Mouse (Mus musculus) kidney, adult 18-20 months (tissue): ENCODE results near the gene Vmn2r94.

Experiments
- DNase-seq: peaks from one replicate; pipeline ENCODE4 v3.0.0; 2021

The Vmn2r94 gene

DNA sequence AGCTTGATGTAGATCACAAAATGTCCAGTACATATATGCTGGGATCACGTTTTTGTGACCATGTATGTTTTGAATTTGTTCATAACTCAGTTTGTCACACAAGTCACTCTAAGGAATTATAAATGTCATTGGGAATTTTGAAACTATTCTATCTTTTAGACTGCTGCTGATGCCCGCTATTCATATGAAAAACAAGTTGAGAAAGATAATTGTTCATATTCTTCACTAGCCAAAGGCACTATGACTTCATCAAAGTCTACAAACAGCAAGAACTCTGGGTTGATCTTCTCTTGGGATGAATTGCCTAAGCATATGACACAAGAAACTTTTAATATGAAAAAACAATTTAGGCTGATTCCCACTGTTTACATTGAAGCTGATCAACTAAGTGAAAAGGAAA, at the start of gene Vmn2r94:
TSS of gene Vmn2r94 (minus strand) at position 101 of the 400 bp plus-strand sequence.
- no peak for DNase-seq

DNA sequence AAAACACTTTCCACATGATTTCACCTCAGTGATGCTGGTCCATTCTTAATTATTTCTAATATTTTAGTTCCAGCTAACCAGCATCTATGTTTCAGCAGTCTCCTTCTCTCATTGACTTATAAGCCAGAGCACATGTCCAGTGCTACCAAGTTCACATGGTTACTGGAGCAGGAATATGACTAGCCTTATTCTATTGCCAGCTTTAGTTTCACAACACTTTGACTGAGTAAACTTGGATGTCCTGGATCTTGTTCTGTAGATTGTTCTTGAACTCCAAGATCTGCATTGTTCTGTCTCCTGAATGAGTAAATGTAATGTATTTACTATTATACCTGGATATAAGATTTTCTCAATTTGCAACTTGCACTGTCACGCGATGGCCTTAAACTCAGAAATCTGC, 45.5 kb upstream of the Vmn2r94 start:
- DNase-seq = no peak

DNA sequence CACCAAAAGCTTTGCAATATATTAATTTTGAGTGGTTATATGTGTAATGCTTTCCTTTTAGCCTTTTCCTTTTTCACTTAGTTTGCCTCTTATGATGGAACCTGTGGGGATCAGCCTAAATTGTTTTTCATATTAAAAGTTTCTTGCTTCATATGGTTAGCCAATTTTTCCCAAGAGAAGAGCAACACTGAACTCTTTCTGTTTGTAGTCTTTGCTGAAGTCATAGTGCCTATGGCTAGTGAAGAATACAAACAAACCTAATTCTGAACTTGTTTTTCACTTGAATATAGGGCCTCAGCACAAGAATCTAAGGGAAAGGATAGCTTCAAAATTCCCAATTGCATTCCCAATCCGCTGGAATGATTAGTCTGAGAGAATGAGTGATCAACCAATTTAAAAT, 20.2 kb upstream of the Vmn2r94 start, which contains the start of gene Vmn2r93:
TSS of gene Vmn2r93 (plus strand) at position 301 of the 400 bp plus-strand sequence.
- DNase-seq = no peak

DNA sequence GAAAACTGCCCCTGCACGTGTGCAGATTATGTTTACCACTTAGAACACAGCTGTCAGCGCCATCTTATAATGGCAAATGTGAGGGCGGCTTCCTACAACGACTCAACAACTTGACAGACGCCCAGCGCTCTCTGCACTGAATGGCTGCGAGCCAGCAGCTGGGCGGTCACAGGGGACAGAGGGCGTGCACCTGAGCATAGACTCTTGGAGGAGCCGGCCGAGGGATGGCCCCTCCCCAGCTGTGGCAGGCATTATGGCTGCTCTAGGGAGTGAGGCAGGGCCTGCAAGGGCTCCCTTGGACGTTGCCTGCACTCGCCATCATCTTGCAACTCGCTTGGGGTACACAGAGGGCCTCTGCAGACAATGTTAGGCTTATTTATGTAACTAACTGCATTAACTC, 40.6 kb downstream of the Vmn2r94 start:
- no peak for DNase-seq

DNA sequence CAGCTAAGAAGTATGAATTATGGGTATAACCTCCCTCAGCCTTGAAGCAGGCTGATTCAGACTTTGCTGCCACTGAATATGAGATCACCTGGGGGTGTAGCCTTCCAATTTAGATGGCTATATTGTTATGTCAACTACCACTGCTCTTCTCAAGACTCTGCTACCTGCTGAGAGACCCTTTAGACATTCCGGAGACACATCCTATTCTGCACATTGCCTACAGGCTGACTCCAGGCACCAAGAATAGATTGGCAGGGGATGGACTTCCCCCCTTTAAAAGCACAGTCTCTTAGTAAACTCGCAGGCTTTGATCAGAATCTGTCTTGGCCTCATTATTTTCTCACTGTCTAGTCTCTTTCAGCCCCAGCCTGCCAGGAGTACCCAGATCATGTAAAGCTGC, 45.6 kb downstream of the Vmn2r94 start:
- no peak for DNase-seq

DNA sequence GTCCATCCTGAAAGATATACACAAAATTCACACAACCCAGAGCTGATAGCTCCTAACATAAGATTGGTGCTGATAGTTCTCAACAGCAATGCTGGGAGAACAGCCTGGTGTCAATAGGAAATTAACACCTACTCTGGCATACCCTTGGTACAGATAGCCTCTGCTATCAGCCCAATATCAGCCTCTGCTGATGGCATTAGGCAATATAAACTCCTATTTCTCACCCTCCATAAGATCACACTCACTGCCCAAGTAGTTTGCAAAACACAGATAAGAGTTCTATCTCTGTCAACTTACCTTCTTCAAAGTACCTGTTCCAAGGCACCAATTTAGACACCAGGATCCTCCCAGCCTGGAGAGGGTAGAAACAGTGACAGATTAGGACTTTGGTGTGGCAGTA, 56.3 kb downstream of the Vmn2r94 start:
- no peak for DNase-seq
